ENCODE assay signal across 9 mouse cellular contexts in genomic region chr4:85801805-85802204, GRCm38 (mm10).
A peak's percentile ranks its signal among the peaks of the same experiment; 100 is the strongest.
DNase-seq lines count a peak whose midpoint lies in the region; ATAC-seq and TF ChIP-seq lines count a peak whose summit lies in the region.
"Had no signal": no experiment of that assay in that cellular context is flagged by ENCODE, and none has a peak within 500 bp of the region (broad histone marks: within the 10 kb centered on the region; RNA-seq: fewer than 3 reads in every experiment).

No protein-coding gene starts in this region.

- no peaks in the 10 kb centered on the region for H3K27me3 ChIP-seq in G1E (ENCODE audit: insufficient read depth, low read length)
- H3K27me3 ChIP-seq in forebrain, embryonic 14.5 days (replicated peaks; ENCODE audit: control insufficient read depth, insufficient read depth, low read length): no peaks in the 10 kb centered on the region
- no peaks in the 10 kb centered on the region for H3K27me3 ChIP-seq in lung, postnatal 0 days (replicated peaks; ENCODE audit: insufficient read depth, low read length)
- H3K27me3 ChIP-seq: heart, embryonic 15.5 days had no signal

- no peak for TF ChIP-seq EP300 in lung, postnatal 0 days (IDR thresholded peaks at IDR 0.05)

- DNase-seq in G1E (ENCODE audit: low spot score): peak; percentile 31
- peak; percentile 39 for DNase-seq in c-Kit-positive CD71-positive TER-119-negative erythroid progenitor cells, embryonic 14.5 days (ENCODE audit: low read depth)
- DNase-seq in forebrain, embryonic 14.5 days (ENCODE audit: low spot score): peak; percentile 94
- peak; percentile 61 to 86 for DNase-seq in layer of hippocampus, adult 18-20 months (ENCODE audit: low spot score in 2 of 2)
- DNase-seq in lung, postnatal 0 days (ENCODE audit: low spot score): peak; percentile 90
- DNase-seq in retina, adult 2 months (ENCODE audit: low read depth, low spot score): peak; percentile 65
- DNase-seq in urinary bladder, adult 2 months (ENCODE audit: low spot score): peak; percentile 49

- no peak overlapping the region for H3K9ac ChIP-seq in forebrain, embryonic 14.5 days (ENCODE audit: low read length)
- no peak overlapping the region for H3K9ac ChIP-seq in lung, postnatal 0 days (replicated peaks; ENCODE audit: low read depth)
- H3K9ac ChIP-seq: heart, embryonic 15.5 days had no signal

- H3K9me3 ChIP-seq in G1E (replicated peaks): no peaks in the 10 kb centered on the region
- no peaks in the 10 kb centered on the region for H3K9me3 ChIP-seq in forebrain, embryonic 14.5 days (replicated peaks; ENCODE audit: control insufficient read depth, low read length)
- H3K9me3 ChIP-seq in lung, postnatal 0 days (ENCODE audit: low read length): no peaks in the 10 kb centered on the region
- H3K9me3 ChIP-seq: heart, embryonic 15.5 days had no signal

- no peak overlapping the region for H3K4me2 ChIP-seq in forebrain, embryonic 14.5 days (ENCODE audit: low read length)
- no peak overlapping the region for H3K4me2 ChIP-seq in lung, postnatal 0 days (replicated peaks; ENCODE audit: low read depth, low read length)
- H3K4me2 ChIP-seq: heart, embryonic 15.5 days had no signal

- H3K4me1 ChIP-seq in G1E (ENCODE audit: insufficient read depth, low read depth, low read length): no peaks in the 10 kb centered on the region
- H3K4me1 ChIP-seq in forebrain, embryonic 14.5 days (ENCODE audit: control insufficient read depth, insufficient read depth, low read length): no peaks in the 10 kb centered on the region
- no peaks in the 10 kb centered on the region for H3K4me1 ChIP-seq in lung, postnatal 0 days (ENCODE audit: insufficient read depth, low read depth, low read length)
- H3K4me1 ChIP-seq: heart, embryonic 15.5 days had no signal

- ATAC-seq in G1E (ENCODE audit: extremely low read depth, insufficient number of reproducible peaks, low FRiP score, poor library complexity, severe bottlenecking): peak; percentile 68
- ATAC-seq in forebrain, embryonic 14.5 days: peak; percentile 91
- peak; percentile 88 to 92 for ATAC-seq in hematopoietic stem cell, adult 5-6 weeks (replicated peaks in 1 of 2; ENCODE audit: insufficient read depth in 1 of 2, low FRiP score in 2 of 2, low TSS enrichment in 1 of 2, low read depth in 1 of 2, poor library complexity in 2 of 2, severe bottlenecking in 2 of 2)
- ATAC-seq in lung, postnatal 0 days: peak; percentile 76

- no peak overlapping the region for H3K4me3 ChIP-seq in G1E (ENCODE audit: low read depth, low read length)
- H3K4me3 ChIP-seq in forebrain, embryonic 14.5 days (ENCODE audit: low read depth, low read length): no peak overlapping the region
- H3K4me3 ChIP-seq in lung, postnatal 0 days (ENCODE audit: low read depth, low read length): no peak overlapping the region
- H3K4me3 ChIP-seq: heart, embryonic 15.5 days had no signal

- no peaks in the 10 kb centered on the region for H3K36me3 ChIP-seq in G1E (replicated peaks)
- H3K36me3 ChIP-seq in forebrain, embryonic 14.5 days (ENCODE audit: control insufficient read depth, insufficient read depth, low read length): no peaks in the 10 kb centered on the region
- no peaks in the 10 kb centered on the region for H3K36me3 ChIP-seq in lung, postnatal 0 days (ENCODE audit: insufficient read depth, low read length)
- H3K36me3 ChIP-seq: heart, embryonic 15.5 days had no signal

- 3% methylated on average over 8 of the region's 8 CpGs for WGBS in forebrain, embryonic 14.5 days
- WGBS in lung, postnatal 0 days: 4% methylated on average over 8 of the region's 8 CpGs

- peak; percentile 87 for TF ChIP-seq CTCF in G1E (IDR thresholded peaks at IDR 0.05; ENCODE audit: low read depth, low read length)
- TF ChIP-seq CTCF in lung, postnatal 0 days (IDR thresholded peaks at IDR 0.05): peak; percentile 99

- no peak overlapping the region for H3K27ac ChIP-seq in forebrain, embryonic 14.5 days (ENCODE audit: low read depth, low read length)
- no peak overlapping the region for H3K27ac ChIP-seq in lung, postnatal 0 days (ENCODE audit: low read length)
- H3K27ac ChIP-seq: heart, embryonic 15.5 days had no signal

Comparison
In these comparisons a context has a peak if more than half of its experiments do, and no peak if none do; other contexts are left out.
1. DNase-seq: peak in every context shown above with its lines; median percentile 94 in forebrain, embryonic 14.5 days; 90 in lung, postnatal 0 days; 74 in layer of hippocampus, adult 18-20 months; 65 in retina, adult 2 months; 49 in urinary bladder, adult 2 months; 39 in c-Kit-positive CD71-positive TER-119-negative erythroid progenitor cells, embryonic 14.5 days; 31 in G1E.